Comparison of ENCODE assay signal across 12 mouse cellular contexts in the genomic region with DNA sequence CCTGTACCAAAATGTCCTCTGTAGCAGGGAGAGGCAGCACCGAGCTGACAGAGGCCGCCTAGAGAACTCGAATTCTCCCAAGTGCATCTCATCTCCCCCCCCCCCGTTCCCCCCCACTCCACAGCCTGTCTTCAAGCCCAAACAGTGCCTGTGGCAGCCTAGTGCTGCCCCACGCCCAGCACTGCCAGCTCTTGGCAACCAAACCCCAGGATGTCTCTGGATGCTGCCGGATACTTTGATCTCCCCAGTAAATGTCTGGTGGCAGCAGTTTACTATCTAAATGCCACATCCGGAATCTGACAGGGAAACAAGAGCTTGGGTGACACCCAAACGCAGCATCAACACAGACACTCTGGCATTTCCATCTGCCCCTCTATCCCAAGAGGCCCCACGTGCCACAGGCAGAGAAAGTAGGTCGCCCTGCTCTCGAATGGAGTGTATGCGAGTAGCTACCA.
DNase-seq lines count a peak whose midpoint lies in the region; ATAC-seq and TF ChIP-seq lines count a peak whose summit lies in the region.
"Had no signal": no experiment of that assay in that cellular context is flagged by ENCODE, and none has a peak within 500 bp of the region (broad histone marks: within the 10 kb centered on the region; RNA-seq: fewer than 3 reads in every experiment).

No protein-coding gene starts in this region.

- no peak overlapping the region for H3K9ac ChIP-seq in heart, embryonic 12.5 days
- H3K9ac ChIP-seq in forebrain, postnatal 0 days = no peak overlapping the region
- H3K9ac ChIP-seq: liver, embryonic 15.5 days had no signal

- no peak for DNase-seq in heart, postnatal 4 days
- DNase-seq in adrenal gland, postnatal 36 days = peak; percentile 6 to 8
- peak; percentile 65 to 76 for DNase-seq in cerebellum, adult 2 months
- peak; percentile 79 for DNase-seq in forebrain, postnatal 0 days
- no peak for DNase-seq in urinary bladder, postnatal 4 days (ENCODE audit: low spot score in 2 of 2)
- no peak for DNase-seq in thymus, postnatal 36 days
- DNase-seq in ovary, postnatal 14 days (ENCODE audit: low spot score) = no peak
- DNase-seq: heart, postnatal 36 days; kidney, postnatal 14 days had no signal

- no peak for TF ChIP-seq POLR2A in cerebellum, adult 2 months (IDR thresholded peaks at IDR 0.05; ENCODE audit: borderline replicate concordance, insufficient read depth, low read length)

- H3K27ac ChIP-seq in heart, embryonic 12.5 days (ENCODE audit: poor library complexity, severe bottlenecking) = no peak overlapping the region
- H3K27ac ChIP-seq in cerebellum, adult 2 months (ENCODE audit: insufficient read depth, low read length) = no peak overlapping the region
- peak overlapping the region; percentile 55; the same call in 1 of the 2 replicates for H3K27ac ChIP-seq in forebrain, postnatal 0 days (ENCODE audit: low read depth, low read length)
- H3K27ac ChIP-seq: liver, embryonic 15.5 days had no signal

- no peaks in the 10 kb centered on the region for H3K27me3 ChIP-seq in heart, embryonic 12.5 days (replicated peaks)
- no peaks in the 10 kb centered on the region for H3K27me3 ChIP-seq in cerebellum, adult 2 months (ENCODE audit: control insufficient read depth, insufficient read depth, low read length)
- no peaks in the 10 kb centered on the region for H3K27me3 ChIP-seq in forebrain, postnatal 0 days (ENCODE audit: insufficient read depth, low read length)
- H3K27me3 ChIP-seq: liver, embryonic 15.5 days had no signal

- WGBS in heart, embryonic 12.5 days = 62% methylated on average over 12 of the region's 12 CpGs
- 8% methylated on average over 12 of the region's 12 CpGs for WGBS in cerebellum, adult 2 months
- 34% methylated on average over 12 of the region's 12 CpGs for WGBS in forebrain, postnatal 0 days

- H3K4me2 ChIP-seq in heart, embryonic 12.5 days = no peak overlapping the region
- no peak overlapping the region for H3K4me2 ChIP-seq in forebrain, postnatal 0 days (ENCODE audit: low read depth)
- H3K4me2 ChIP-seq: liver, embryonic 15.5 days had no signal

- no peak overlapping the region for H3K4me3 ChIP-seq in heart, embryonic 12.5 days
- no peak overlapping the region for H3K4me3 ChIP-seq in cerebellum, adult 2 months (replicated peaks; ENCODE audit: insufficient read depth, low read depth, low read length)
- H3K4me3 ChIP-seq in forebrain, postnatal 0 days (ENCODE audit: low read depth, low read length) = no peak overlapping the region
- H3K4me3 ChIP-seq: liver, embryonic 15.5 days; myocyte had no signal

- peak; percentile 15; the same call in 1 of the 2 replicates for ATAC-seq in heart, embryonic 12.5 days (ENCODE audit: insufficient number of reproducible peaks, low FRiP score)
- peak; percentile 96 for ATAC-seq in forebrain, postnatal 0 days

- H3K9me3 ChIP-seq in heart, embryonic 12.5 days (replicated peaks) = no peaks in the 10 kb centered on the region
- no peaks in the 10 kb centered on the region for H3K9me3 ChIP-seq in forebrain, postnatal 0 days (ENCODE audit: low read length)
- H3K9me3 ChIP-seq: liver, embryonic 15.5 days had no signal

- TF ChIP-seq CTCF in cerebellum, adult 2 months (IDR thresholded peaks at IDR 0.05; ENCODE audit: borderline replicate concordance, insufficient read depth, low read depth, low read length) = no peak
- no peak for TF ChIP-seq CTCF in forebrain, postnatal 0 days (IDR thresholded peaks at IDR 0.05; ENCODE audit: low read depth)

- 0 out of 2 replicates have a peak, but pooled peaks cover 7% of the 10 kb centered on the region for H3K4me1 ChIP-seq in heart, embryonic 12.5 days (replicated peaks)
- peaks cover 16% of the 10 kb centered on the region for H3K4me1 ChIP-seq in cerebellum, adult 2 months (ENCODE audit: control insufficient read depth, insufficient read depth, low read length)
- no peaks in the 10 kb centered on the region for H3K4me1 ChIP-seq in forebrain, postnatal 0 days (ENCODE audit: insufficient read depth)
- H3K4me1 ChIP-seq: liver, embryonic 15.5 days had no signal

- H3K36me3 ChIP-seq in heart, embryonic 12.5 days = no peaks in the 10 kb centered on the region
- H3K36me3 ChIP-seq in forebrain, postnatal 0 days (ENCODE audit: insufficient read depth) = no peaks in the 10 kb centered on the region
- H3K36me3 ChIP-seq: liver, embryonic 15.5 days had no signal

Comparison
In these comparisons a context has a peak if more than half of its experiments do, and no peak if none do; other contexts are left out.
1. DNase-seq: peak in adrenal gland, postnatal 36 days (2 of 2), cerebellum, adult 2 months (2 of 2) and forebrain, postnatal 0 days (single experiment); none in heart, postnatal 4 days (single experiment), urinary bladder, postnatal 4 days (0 of 2), thymus, postnatal 36 days (0 of 2) and ovary, postnatal 14 days (single experiment).